Mouse (Mus musculus) liver, postnatal 0 days (tissue): Measurements from ENCODE around the gene Lrp2. TPM values are rescaled to one million over a fixed set of nuclear protein-coding genes. Genes with fewer than 3 reads are reported as not detected.

Source experiments
- ATAC-seq: fragments of 200-750 bp; cut with Nextera tagmentation; 2 replicates; pipeline ENCODE4 v1.8.0; 2017; ENCODE audit warnings: mild to moderate bottlenecking, moderate library complexity
- DNase-seq: peaks from one replicate; pipeline ENCODE4 v3.0.0-alpha.2; 2016
- H3K27ac ChIP-seq: fragments of 300-500 bp; sonication (generic); 2 replicates; pipeline ENCODE4 v1.5.1; 2014; ENCODE audit warnings: antibody characterized with exemption, moderate library complexity, mild to moderate bottlenecking, low read depth
- H3K27me3 ChIP-seq: fragments of 300-500 bp; sonication (generic); 2 replicates; pipeline ENCODE4 v1.6.1; 2014; ENCODE audit warnings: low read length, control low read depth, mixed read lengths; ENCODE audit not compliant: insufficient read depth
- H3K36me3 ChIP-seq: fragments of 300-500 bp; sonication (generic); replicated peaks from 2 replicates; pipeline ENCODE4 v1.6.1; 2014; ENCODE audit warnings: mild to moderate bottlenecking, control low read depth, low read length, moderate library complexity, mixed read lengths; ENCODE audit not compliant: insufficient read depth
- H3K4me1 ChIP-seq: fragments of 300-500 bp; sonication (generic); 2 replicates; pipeline ENCODE4 v1.6.1; 2014; ENCODE audit warnings: antibody characterized with exemption, mild to moderate bottlenecking, control low read depth; ENCODE audit not compliant: insufficient read depth
- H3K4me2 ChIP-seq: fragments of 300-500 bp; sonication (generic); 2 replicates; pipeline ENCODE4 v1.6.1; 2014; ENCODE audit warnings: low read depth, mild to moderate bottlenecking, low read length, moderate library complexity, mixed read lengths
- H3K4me3 ChIP-seq: fragments of 300-500 bp; sonication (generic); 2 replicates; pipeline ENCODE4 v1.5.1; 2014; ENCODE audit warnings: low read depth, low read length
- H3K9ac ChIP-seq: fragments of 300-500 bp; sonication (generic); replicated peaks from 2 replicates; pipeline ENCODE4 v1.6.1; 2014; ENCODE audit warnings: mild to moderate bottlenecking, moderate library complexity
- H3K9me3 ChIP-seq: fragments of 300-500 bp; sonication (generic); 2 replicates; pipeline ENCODE4 v1.6.1; 2016; ENCODE audit warnings: mild to moderate bottlenecking, control low read depth, low read length, mixed read lengths
- CTCF ChIP-seq: sonication (generic); IDR thresholded peaks from 2 replicates; pipeline ENCODE4 v1.5.1; 2016; ENCODE audit warnings: antibody characterized with exemption, low read depth
- EP300 ChIP-seq: IDR thresholded peaks from 2 replicates; pipeline ENCODE4 v1.6.1; 2016; ENCODE audit warnings: antibody characterized with exemption, low read depth, mild to moderate bottlenecking
- WGBS: fragments of 180-500 bp; shearing (Covaris S2); extraction: QIAGEN DNeasy Blood & Tissue Kit; methylation state at CpG from one replicate; pipeline ENCODE4 v1.1.7; 2014; ENCODE audit not compliant: insufficient replicate concordance; 5-methylcytosine and 5-hydroxymethylcytosine counted together
- polyA plus RNA-seq: library from polyadenylated mRNA; unstranded; fragments of >200 nt; fragmentation: Nextera tagmentation; extraction: Ambion mirVana; gene quantifications from 2 replicates; pipeline ENCODE4 v1.2.1, GENCODE M21; 2015

Lrp2 gene
- polyA plus RNA-seq, 1 experiment from 2014 or later: 0.05 TPM

DNA sequence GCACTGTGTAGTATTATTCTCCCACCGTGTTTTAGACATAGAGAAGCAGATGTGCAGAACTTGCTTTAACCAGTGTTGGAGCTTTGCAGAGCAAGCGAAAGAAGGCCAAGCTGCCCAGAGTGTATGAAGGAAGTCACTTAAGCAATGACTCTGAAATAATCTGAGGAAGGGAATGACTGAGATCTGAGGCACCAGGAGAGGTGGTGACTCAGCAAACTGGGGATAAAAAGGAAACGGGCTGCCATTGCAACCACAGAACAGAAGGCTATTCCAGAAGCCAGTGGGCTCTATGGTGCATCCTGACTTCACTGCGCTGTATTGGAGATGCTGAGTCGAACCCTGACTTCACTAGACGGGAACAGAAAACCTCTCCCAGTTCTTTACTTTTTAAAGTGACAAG is 10.9 kb downstream of the Lrp2 start:
- no peak overlapping the region for H3K4me3 ChIP-seq
- H3K4me2 ChIP-seq: no peak overlapping the region
- H3K27me3 ChIP-seq: no peaks in the 10 kb centered on the region
- DNase-seq: no peak
- no peaks in the 10 kb centered on the region for H3K4me1 ChIP-seq
- no peaks in the 10 kb centered on the region for H3K36me3 ChIP-seq
- H3K9ac ChIP-seq: no peak overlapping the region
- no peaks in the 10 kb centered on the region for H3K9me3 ChIP-seq
- H3K27ac ChIP-seq: no peak overlapping the region
- TF ChIP-seq CTCF (no peak), EP300 (no peak)
- 35% methylated on average over 6 of the region's 6 CpGs for WGBS
- no peak for ATAC-seq

DNA sequence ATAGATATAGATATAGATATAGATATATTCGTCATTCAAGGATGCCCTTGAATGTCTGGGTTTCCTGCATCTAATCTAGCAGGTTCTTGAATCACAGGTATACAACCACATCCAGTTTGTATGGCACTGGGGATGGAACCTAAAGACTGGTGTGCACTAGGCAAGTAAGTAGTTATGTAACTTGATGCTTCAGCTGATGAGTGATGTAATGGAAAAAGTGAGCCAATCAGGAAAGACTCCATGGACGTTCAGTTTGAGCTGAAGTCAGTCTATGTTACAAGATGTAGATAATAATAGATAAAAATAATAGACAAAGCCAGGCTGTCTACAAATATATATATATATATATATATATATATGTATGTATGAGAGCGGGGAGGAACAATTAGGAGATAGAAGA is 11.6 kb downstream of the Lrp2 start:
- Histone ChIP-seq H3K36me3 (no peaks in the 10 kb centered on the region), H3K27ac (no peak overlapping the region), H3K9ac (no peak overlapping the region), H3K4me3 (no peak overlapping the region), H3K4me1 (no peaks in the 10 kb centered on the region), H3K27me3 (no peaks in the 10 kb centered on the region), H3K9me3 (no peaks in the 10 kb centered on the region), H3K4me2 (no peak overlapping the region)
- TF ChIP-seq CTCF: no peak
- TF ChIP-seq EP300: no peak
- WGBS: 63% methylated on average over 3 of the region's 3 CpGs
- ATAC-seq (no peak), DNase-seq (no peak)

DNA sequence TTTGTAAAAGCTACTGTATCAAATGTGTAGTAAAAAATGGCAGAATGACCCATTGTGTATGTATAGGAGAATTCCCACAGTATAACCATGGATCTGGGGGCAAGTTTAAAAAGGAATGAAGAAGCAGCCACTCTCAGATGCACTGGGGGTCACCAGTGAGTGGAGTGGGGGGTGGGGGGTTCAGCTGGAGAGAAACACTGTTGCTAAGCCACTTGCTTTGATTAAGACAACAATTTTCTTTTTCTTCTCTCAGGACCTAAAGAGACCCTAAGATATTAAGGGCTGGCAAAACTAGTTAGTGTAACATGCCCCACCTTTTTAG is 12.2 kb downstream of the Lrp2 start:
- Histone ChIP-seq H3K4me1 (no peaks in the 10 kb centered on the region), H3K4me3 (no peak overlapping the region), H3K9me3 (no peaks in the 10 kb centered on the region), H3K27ac (no peak overlapping the region), H3K9ac (no peak overlapping the region), H3K27me3 (no peaks in the 10 kb centered on the region), H3K4me2 (no peak overlapping the region), H3K36me3 (no peaks in the 10 kb centered on the region)
- DNase-seq: no peak
- no peak for ATAC-seq
- TF ChIP-seq CTCF (no peak), EP300 (no peak)

DNA sequence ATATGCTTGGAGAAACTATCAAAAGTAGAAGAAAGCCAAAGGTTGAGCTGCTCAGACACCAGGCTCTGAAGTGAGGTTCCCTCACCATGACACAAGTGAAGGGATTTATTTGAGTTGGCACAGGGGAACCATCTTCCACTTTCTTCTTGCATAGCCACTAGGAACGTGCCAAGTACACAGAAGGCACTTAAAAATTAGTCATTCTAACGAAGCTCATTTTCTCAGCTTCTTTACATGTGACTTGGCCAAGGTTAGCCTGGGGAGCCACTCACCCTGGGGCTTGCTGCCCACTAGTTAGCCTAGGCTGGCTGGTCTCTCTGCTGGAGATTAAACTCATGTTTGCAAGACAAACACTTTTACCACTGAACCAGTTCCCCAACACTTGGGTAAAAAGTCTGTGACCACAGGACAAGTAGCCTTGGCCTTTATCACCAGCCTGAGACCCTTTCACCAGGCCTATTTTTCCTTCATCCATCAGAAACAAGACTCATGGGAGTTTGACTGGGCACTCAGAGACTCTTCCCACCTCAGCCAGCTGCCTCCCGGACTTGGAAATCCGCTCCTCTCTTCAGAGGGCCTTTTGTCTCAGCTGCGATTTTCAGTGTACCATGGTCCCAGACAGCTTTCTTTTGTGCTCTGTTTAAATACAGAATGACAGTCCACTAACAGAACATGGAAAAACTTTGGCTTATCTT is 12.7 kb downstream of the Lrp2 start:
- TF ChIP-seq EP300: no peak
- no peak for TF ChIP-seq CTCF
- DNase-seq (no peak), ATAC-seq (no peak)
- H3K9ac ChIP-seq: no peak overlapping the region
- 78% methylated on average over 5 of the region's 5 CpGs for WGBS
- H3K9me3 ChIP-seq: no peaks in the 10 kb centered on the region
- H3K4me3 ChIP-seq: no peak overlapping the region
- H3K36me3 ChIP-seq: no peaks in the 10 kb centered on the region
- H3K4me2 ChIP-seq: no peak overlapping the region
- no peak overlapping the region for H3K27ac ChIP-seq
- no peaks in the 10 kb centered on the region for H3K27me3 ChIP-seq
- H3K4me1 ChIP-seq: no peaks in the 10 kb centered on the region

- peaks cover 4% of the 10 kb centered on the region; the same call in 1 of the 2 replicates for H3K4me1 ChIP-seq
- H3K36me3 ChIP-seq: no peaks in the 10 kb centered on the region
- TF ChIP-seq CTCF (no peak), EP300 (no peak)
- no peaks in the 10 kb centered on the region for H3K27me3 ChIP-seq
- DNase-seq: no peak
- ATAC-seq: no peak
- H3K4me3 ChIP-seq: no peak overlapping the region
- WGBS: 64% methylated on average over 6 of the region's 6 CpGs
- H3K9ac ChIP-seq: no peak overlapping the region
- H3K27ac ChIP-seq: no peak overlapping the region
- no peaks in the 10 kb centered on the region for H3K9me3 ChIP-seq
- H3K4me2 ChIP-seq: no peak overlapping the region
Observed at GRCm38 (mm10) chr2:69570556-69570955, 15.3 kb downstream of the Lrp2 start.

DNA sequence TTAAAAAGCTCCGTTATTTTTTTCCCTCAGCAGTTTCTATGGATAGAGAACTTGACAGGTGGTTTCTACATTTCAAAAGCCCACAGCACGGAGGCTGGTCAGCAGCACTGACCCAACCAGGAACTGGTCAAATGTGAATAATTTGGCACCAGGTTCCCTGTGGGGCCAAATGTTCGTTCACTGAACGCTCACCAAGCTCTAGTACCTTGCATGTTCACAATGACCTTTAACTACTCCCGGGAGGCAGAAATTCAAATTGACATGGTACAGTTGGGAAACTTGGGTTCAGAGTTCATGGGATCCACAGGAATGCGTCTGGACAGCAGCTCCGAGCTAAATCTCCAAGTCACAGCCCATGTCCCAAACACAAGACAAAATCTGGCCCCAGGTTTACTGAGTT is 19.6 kb downstream of the Lrp2 start:
- DNase-seq (peak; percentile 19), ATAC-seq (peak; percentile 67; the same call in 1 of the 2 replicates)
- Histone ChIP-seq H3K27ac (no peak overlapping the region), H3K36me3 (no peaks in the 10 kb centered on the region), H3K27me3 (no peaks in the 10 kb centered on the region), H3K4me3 (no peak overlapping the region), H3K9me3 (no peaks in the 10 kb centered on the region), H3K9ac (no peak overlapping the region), H3K4me1 (peaks cover 4% of the 10 kb centered on the region; the same call in 1 of the 2 replicates), H3K4me2 (no peak overlapping the region)
- no peak for TF ChIP-seq EP300
- no peak for TF ChIP-seq CTCF
- WGBS: 53% methylated on average over 7 of the region's 7 CpGs

- H3K9me3 ChIP-seq: no peaks in the 10 kb centered on the region
- no peak overlapping the region for H3K27ac ChIP-seq
- H3K27me3 ChIP-seq: no peaks in the 10 kb centered on the region
- TF ChIP-seq CTCF (no peak), EP300 (no peak)
- no peak for ATAC-seq
- H3K36me3 ChIP-seq: no peaks in the 10 kb centered on the region
- no peak overlapping the region for H3K4me2 ChIP-seq
- 38% methylated on average over 6 of the region's 6 CpGs for WGBS
- DNase-seq: no peak
- peaks cover 4% of the 10 kb centered on the region; the same call in 1 of the 2 replicates for H3K4me1 ChIP-seq
- no peak overlapping the region for H3K4me3 ChIP-seq
- H3K9ac ChIP-seq: no peak overlapping the region
Observed at GRCm38 (mm10) chr2:69563492-69563891, 22.4 kb downstream of the Lrp2 start.
